Mouse (Mus musculus): Measurements from ENCODE around the gene Asb11.

The Asb11 gene

GRCm38 (mm10) chrX:164436709-164437108 lies at the start of gene Asb11:
Gene Asb11 (plus strand): TSS chrX:164436994.
- peak; percentile 12 for DNase-seq

GRCm38 (mm10) chrX:164394091-164394490 lies 42.7 kb upstream of the Asb11 start:
- no peak for DNase-seq

- peak; percentile 19 for DNase-seq
Observed at GRCm38 (mm10) chrX:164398456-164398855, 38.3 kb upstream of the Asb11 start.

- no peak for DNase-seq
Observed at GRCm38 (mm10) chrX:164405080-164405649, 31.6 kb upstream of the Asb11 start.

- DNase-seq, result no peak
Observed at GRCm38 (mm10) chrX:164406133-164407022, 30.4 kb upstream of the Asb11 start.

- DNase-seq, result no peak
Observed at GRCm38 (mm10) chrX:164408301-164408927, 28.4 kb upstream of the Asb11 start.

- DNase-seq, result no peak
Observed at GRCm38 (mm10) chrX:164410562-164410961, 26.2 kb upstream of the Asb11 start.

- no peak for DNase-seq
Observed at GRCm38 (mm10) chrX:164416803-164417202, 20.0 kb upstream of the Asb11 start.

GRCm38 (mm10) chrX:164418008-164418407 lies 18.8 kb upstream of the Asb11 start:
- DNase-seq, result peak; percentile 20

- DNase-seq, result peak; percentile 94
Observed at GRCm38 (mm10) chrX:164419471-164419939, 17.3 kb upstream of the Asb11 start, which contains the start of gene Piga. Gene Piga (plus strand): TSS chrX:164419787.

- DNase-seq, result no peak
Observed at GRCm38 (mm10) chrX:164419955-164420354, 16.8 kb upstream of the Asb11 start.

- no peak for DNase-seq
Observed at GRCm38 (mm10) chrX:164420518-164420917, 16.3 kb upstream of the Asb11 start.

- no peak for DNase-seq
Observed at GRCm38 (mm10) chrX:164424821-164425220, 12.0 kb upstream of the Asb11 start.

GRCm38 (mm10) chrX:164427295-164427694 lies 9.5 kb upstream of the Asb11 start:
- DNase-seq, result no peak

GRCm38 (mm10) chrX:164428224-164428623 lies 8.6 kb upstream of the Asb11 start:
- no peak for DNase-seq

GRCm38 (mm10) chrX:164430621-164431020 lies 6.2 kb upstream of the Asb11 start:
- no peak for DNase-seq

- DNase-seq, result no peak
Observed at GRCm38 (mm10) chrX:164431133-164431532, 5.7 kb upstream of the Asb11 start.

- no peak for DNase-seq
Observed at GRCm38 (mm10) chrX:164431541-164431940, 5.3 kb upstream of the Asb11 start.

- DNase-seq, result no peak
Observed at GRCm38 (mm10) chrX:164432682-164433081, 4.1 kb upstream of the Asb11 start.

GRCm38 (mm10) chrX:164439462-164439861 lies 2.7 kb downstream of the Asb11 start:
- no peak for DNase-seq

- DNase-seq, result no peak
Observed at GRCm38 (mm10) chrX:164440140-164440539, 3.3 kb downstream of the Asb11 start.

GRCm38 (mm10) chrX:164440703-164441102 lies 3.9 kb downstream of the Asb11 start:
- no peak for DNase-seq

GRCm38 (mm10) chrX:164441306-164441705 lies 4.5 kb downstream of the Asb11 start:
- DNase-seq, result no peak

GRCm38 (mm10) chrX:164445601-164446000 lies 8.8 kb downstream of the Asb11 start:
- no peak for DNase-seq

Measured in right cerebral cortex, adult 18-20 months (tissue).